Mouse (Mus musculus) erythroblast, embryonic 14.5 days (primary cell): ENCODE measurements around the gene Gm7247.

Source experiments
- GATA1 ChIP-seq: IDR thresholded peaks from 2 replicates; pipeline ENCODE4 v1.6.1; 2012; ENCODE audit warnings: low read length, inconsistent platforms, mixed read lengths
- TAL1 ChIP-seq: IDR thresholded peaks from 3 replicates; pipeline ENCODE4 v1.6.1; 2012; ENCODE audit warnings: low read length, inconsistent platforms, mixed read lengths

DNA sequence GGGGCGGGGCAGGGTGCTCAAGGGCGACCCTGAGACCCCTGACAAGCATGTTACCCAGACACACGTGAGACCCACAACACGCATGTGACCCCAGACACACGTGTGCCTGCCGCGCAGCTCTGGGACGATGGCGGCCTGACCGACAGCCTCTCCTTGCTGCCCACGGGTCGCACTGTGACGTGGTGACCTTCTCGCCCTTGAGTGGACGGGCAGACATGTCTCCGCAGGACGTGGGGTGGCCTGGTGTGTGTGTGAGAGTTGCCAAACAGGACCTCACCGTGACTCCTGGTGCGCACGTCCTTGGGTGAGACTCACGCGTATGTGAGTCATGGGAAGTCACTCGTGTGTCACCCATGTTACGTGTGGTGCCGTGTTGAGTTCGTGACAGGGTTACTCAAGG lies 73.5 kb downstream of the Gm7247 start:
- TF ChIP-seq GATA1 = no peak
- no peak for TF ChIP-seq TAL1
